Mouse (Mus musculus): ENCODE measurements around the gene Rnf227. TPM values are rescaled to one million over a fixed set of nuclear protein-coding genes. Genes with fewer than 3 reads are reported as not detected.

Gene Rnf227
- polyA plus RNA-seq, 1 experiment from 2014 or later: 18.3 TPM

GRCm38 (mm10) chr11:69371601-69372000, 31.3 kb downstream of the Rnf227 start:
- Histone ChIP-seq H3K27ac (peak overlapping the region; percentile 60), H3K27me3 (ENCODE audit: insufficient read depth, low read length) (no peaks in the 10 kb centered on the region), H3K4me2 (ENCODE audit: low read length) (peak overlapping the region; percentile 40), H3K36me3 (ENCODE audit: insufficient read depth, low read length) (peaks cover 12% of the 10 kb centered on the region; the same call in 1 of the 2 replicates), H3K4me3 (replicated peaks; ENCODE audit: low read depth, low read length) (no peak overlapping the region), H3K9me3 (replicated peaks; ENCODE audit: low read length) (no peaks in the 10 kb centered on the region), H3K9ac (ENCODE audit: low read depth, low read length) (0 out of 2 replicates have a peak overlapping the region, but pooled peaks have one; percentile 27), H3K4me1 (replicated peaks; ENCODE audit: insufficient read depth, low read length) (peaks cover 15% of the 10 kb centered on the region)
- TF ChIP-seq CTCF (IDR thresholded peaks at IDR 0.05; ENCODE audit: low read depth): no peak
- no peak for DNase-seq (ENCODE audit: low spot score)
- WGBS: 28% methylated on average over 12 of the region's 12 CpGs
- no peak for ATAC-seq (replicated peaks; ENCODE audit: low FRiP score, low read depth)

GRCm38 (mm10) chr11:69372056-69372779, 32.0 kb downstream of the Rnf227 start:
- Histone ChIP-seq H3K4me3 (replicated peaks; ENCODE audit: low read depth, low read length) (no peak overlapping the region), H3K27ac (peak overlapping the region; percentile 60), H3K4me1 (replicated peaks; ENCODE audit: insufficient read depth, low read length) (peaks cover 15% of the 10 kb centered on the region), H3K9me3 (replicated peaks; ENCODE audit: low read length) (no peaks in the 10 kb centered on the region), H3K4me2 (ENCODE audit: low read length) (peak overlapping the region; percentile 40), H3K9ac (ENCODE audit: low read depth, low read length) (0 out of 2 replicates have a peak overlapping the region, but pooled peaks have one; percentile 27), H3K27me3 (ENCODE audit: insufficient read depth, low read length) (no peaks in the 10 kb centered on the region), H3K36me3 (ENCODE audit: insufficient read depth, low read length) (peaks cover 15% of the 10 kb centered on the region; the same call in 1 of the 2 replicates)
- ATAC-seq (replicated peaks; ENCODE audit: low FRiP score, low read depth): no peak
- TF ChIP-seq CTCF (IDR thresholded peaks at IDR 0.05; ENCODE audit: low read depth): no peak
- peak; percentile 50 for DNase-seq (ENCODE audit: low spot score)
- WGBS: 25% methylated on average over 12 of the region's 12 CpGs

- Histone ChIP-seq H3K4me2 (ENCODE audit: low read length) (no peak overlapping the region; the same call in 1 of the 2 replicates), H3K36me3 (ENCODE audit: insufficient read depth, low read length) (peaks cover 15% of the 10 kb centered on the region; the same call in 1 of the 2 replicates), H3K4me3 (replicated peaks; ENCODE audit: low read depth, low read length) (no peak overlapping the region), H3K27ac (peak overlapping the region; percentile 60; the same call in 1 of the 2 replicates), H3K4me1 (replicated peaks; ENCODE audit: insufficient read depth, low read length) (peaks cover 15% of the 10 kb centered on the region), H3K9me3 (replicated peaks; ENCODE audit: low read length) (no peaks in the 10 kb centered on the region), H3K9ac (ENCODE audit: low read depth, low read length) (no peak overlapping the region), H3K27me3 (ENCODE audit: insufficient read depth, low read length) (no peaks in the 10 kb centered on the region)
- ATAC-seq (replicated peaks; ENCODE audit: low FRiP score, low read depth) (no peak), DNase-seq (ENCODE audit: low spot score) (no peak)
- 60% methylated on average over 3 of the region's 3 CpGs for WGBS
- peak; percentile 67 for TF ChIP-seq CTCF (IDR thresholded peaks at IDR 0.05; ENCODE audit: low read depth)
These were observed 32.5 kb downstream of the Rnf227 start for GRCm38 (mm10) chr11:69372780-69373170.

GRCm38 (mm10) chr11:69373223-69373965, 33.1 kb downstream of the Rnf227 start:
- H3K36me3 ChIP-seq (ENCODE audit: insufficient read depth, low read length): peaks cover 15% of the 10 kb centered on the region; the same call in 1 of the 2 replicates
- no peaks in the 10 kb centered on the region for H3K9me3 ChIP-seq (replicated peaks; ENCODE audit: low read length)
- H3K9ac ChIP-seq (ENCODE audit: low read depth, low read length): no peak overlapping the region
- no peak for DNase-seq (ENCODE audit: low spot score)
- no peak for ATAC-seq (replicated peaks; ENCODE audit: low FRiP score, low read depth)
- WGBS: 87% methylated on average over 16 of the region's 16 CpGs
- no peak overlapping the region for H3K4me2 ChIP-seq (ENCODE audit: low read length)
- no peak overlapping the region for H3K4me3 ChIP-seq (replicated peaks; ENCODE audit: low read depth, low read length)
- H3K27me3 ChIP-seq (ENCODE audit: insufficient read depth, low read length): no peaks in the 10 kb centered on the region
- TF ChIP-seq CTCF (IDR thresholded peaks at IDR 0.05; ENCODE audit: low read depth): no peak
- H3K4me1 ChIP-seq (replicated peaks; ENCODE audit: insufficient read depth, low read length): peaks cover 15% of the 10 kb centered on the region
- no peak overlapping the region for H3K27ac ChIP-seq

- peaks cover 15% of the 10 kb centered on the region; the same call in 1 of the 2 replicates for H3K36me3 ChIP-seq (ENCODE audit: insufficient read depth, low read length)
- no peak overlapping the region for H3K4me2 ChIP-seq (ENCODE audit: low read length)
- no peak overlapping the region for H3K9ac ChIP-seq (ENCODE audit: low read depth, low read length)
- TF ChIP-seq CTCF (IDR thresholded peaks at IDR 0.05; ENCODE audit: low read depth): no peak
- no peak overlapping the region for H3K27ac ChIP-seq
- peaks cover 15% of the 10 kb centered on the region for H3K4me1 ChIP-seq (replicated peaks; ENCODE audit: insufficient read depth, low read length)
- DNase-seq (ENCODE audit: low spot score) (no peak), ATAC-seq (replicated peaks; ENCODE audit: low FRiP score, low read depth) (no peak)
- no peak overlapping the region for H3K4me3 ChIP-seq (replicated peaks; ENCODE audit: low read depth, low read length)
- no peaks in the 10 kb centered on the region for H3K27me3 ChIP-seq (ENCODE audit: insufficient read depth, low read length)
- no peaks in the 10 kb centered on the region for H3K9me3 ChIP-seq (replicated peaks; ENCODE audit: low read length)
- WGBS: 89% methylated on average over 4 of the region's 4 CpGs
These were observed 35.4 kb downstream of the Rnf227 start for GRCm38 (mm10) chr11:69375646-69376045.

- ATAC-seq (replicated peaks; ENCODE audit: low FRiP score, low read depth) (peak; percentile 89), DNase-seq (ENCODE audit: low spot score) (no peak)
These were observed 37.5 kb downstream of the Rnf227 start for GRCm38 (mm10) chr11:69377766-69378165.

More at GRCm38 (mm10) chr11:69377766-69378165, 37.5 kb downstream of the Rnf227 start:
- H3K36me3 ChIP-seq (ENCODE audit: insufficient read depth, low read length): peaks cover 15% of the 10 kb centered on the region; the same call in 1 of the 2 replicates
- TF ChIP-seq CTCF (IDR thresholded peaks at IDR 0.05; ENCODE audit: low read depth): no peak
- no peak overlapping the region for H3K4me3 ChIP-seq (replicated peaks; ENCODE audit: low read depth, low read length)
- H3K4me1 ChIP-seq (replicated peaks; ENCODE audit: insufficient read depth, low read length): no peaks in the 10 kb centered on the region
- H3K9me3 ChIP-seq (replicated peaks; ENCODE audit: low read length): no peaks in the 10 kb centered on the region
- H3K9ac ChIP-seq (ENCODE audit: low read depth, low read length): no peak overlapping the region
- H3K27ac ChIP-seq: 0 out of 2 replicates have a peak overlapping the region, but pooled peaks have one; percentile 32
- H3K27me3 ChIP-seq (ENCODE audit: insufficient read depth, low read length): no peaks in the 10 kb centered on the region
- 76% methylated on average over 3 of the region's 3 CpGs for WGBS
- no peak overlapping the region for H3K4me2 ChIP-seq (ENCODE audit: low read length)
